Mouse (Mus musculus) erythroblast, embryonic 14.5 days (primary cell): ENCODE results near the gene Znfx1.

Experiments
- GATA1 ChIP-seq: IDR thresholded peaks from 2 replicates; pipeline ENCODE4 v1.6.1; 2012; ENCODE audit warnings: low read length, inconsistent platforms, mixed read lengths
- TAL1 ChIP-seq: IDR thresholded peaks from 3 replicates; pipeline ENCODE4 v1.6.1; 2012; ENCODE audit warnings: low read length, inconsistent platforms, mixed read lengths

DNA sequence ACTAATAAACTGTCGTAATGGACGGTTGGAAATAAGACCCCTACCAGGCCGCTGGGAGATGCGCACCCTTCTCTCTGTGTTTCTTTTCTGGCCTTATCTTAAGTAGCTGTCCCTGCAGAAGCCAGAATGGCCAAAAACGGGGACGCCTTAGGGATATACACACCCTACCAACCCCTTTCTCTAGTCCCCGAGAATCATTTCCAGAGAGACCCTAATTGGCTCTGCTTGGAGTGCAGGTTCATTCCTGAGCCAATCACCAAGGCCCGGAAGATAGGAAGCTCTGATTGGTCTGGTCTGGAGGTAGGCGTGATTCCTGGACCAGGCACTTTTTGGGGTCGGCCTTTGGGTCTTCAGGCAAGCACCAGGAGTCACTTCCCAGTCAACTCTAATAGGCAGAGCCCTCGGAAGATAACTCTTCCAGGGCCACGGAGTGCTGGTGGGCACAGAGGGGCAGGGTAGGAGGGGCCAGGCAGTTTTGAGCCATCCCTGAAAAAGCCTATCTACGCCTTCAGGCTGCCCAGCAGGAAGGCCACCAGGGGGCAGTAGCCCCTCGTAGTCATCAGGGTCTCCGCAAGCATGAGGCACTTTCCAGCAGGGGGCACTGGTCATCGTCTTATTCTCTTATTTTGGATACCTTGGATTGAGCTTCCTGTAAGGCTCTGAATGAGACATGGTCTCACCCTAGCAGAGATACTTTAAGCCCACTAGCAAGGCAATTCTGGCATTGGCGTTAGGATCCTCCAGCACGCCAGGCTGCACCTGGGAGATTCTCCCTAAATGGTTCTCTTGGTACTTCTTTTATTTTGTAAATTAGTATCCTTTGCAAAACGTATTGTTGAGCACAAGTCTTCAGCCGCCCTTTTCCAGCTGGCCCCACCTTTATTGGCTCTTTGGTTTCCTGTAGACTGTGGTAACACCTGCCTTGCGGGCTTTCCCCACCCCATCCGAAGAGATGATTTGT, 9.1 kb upstream of the Znfx1 start:
- 0 out of 2 replicates have a peak, but pooled peaks have one; percentile 20 for TF ChIP-seq GATA1
- no peak for TF ChIP-seq TAL1
